Mouse (Mus musculus): ENCODE data around the gene Trim17.
A peak's percentile ranks its signal among the peaks of the same experiment; 100 is the strongest.

DNA sequence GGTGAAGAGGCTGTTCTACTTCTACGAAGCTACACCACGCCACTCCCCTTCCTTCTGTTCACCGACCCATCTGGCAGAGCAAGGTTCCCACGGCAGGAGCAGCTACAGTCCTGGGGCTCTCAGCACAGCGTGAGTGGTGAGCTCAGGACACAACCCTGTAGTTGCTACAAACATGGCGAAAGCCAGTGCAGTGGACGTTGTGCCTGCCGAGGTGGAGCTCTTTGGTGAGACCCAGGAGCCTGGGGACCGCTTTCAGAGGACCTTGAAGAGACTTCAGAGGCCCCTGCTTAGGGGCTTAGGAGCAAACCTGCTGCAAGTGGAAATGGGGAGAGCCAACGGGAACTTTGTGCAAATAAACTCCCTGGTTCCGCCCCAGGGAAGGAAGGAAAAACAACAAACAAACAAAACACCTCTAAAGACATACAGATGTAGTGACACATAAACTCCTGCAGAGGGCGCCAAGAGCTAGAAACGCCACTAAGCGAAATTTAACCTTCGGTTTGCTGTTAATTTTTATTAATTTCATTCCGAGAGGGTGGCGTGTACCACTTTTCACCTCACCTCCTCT lies 39.9 kb upstream of the Trim17 start:
- TF ChIP-seq CTCF (IDR thresholded peaks at IDR 0.05; ENCODE audit: insufficient read depth, low read depth, low read length): peak; percentile 33; the same call in 1 of the 2 replicates
- TF ChIP-seq POLR2A (IDR thresholded peaks at IDR 0.05; ENCODE audit: insufficient read depth, low read depth, low read length): no peak
